Mouse (Mus musculus) left cerebral cortex, adult 11 months (tissue): ENCODE measurements around the gene Narf.

ENCODE experiments used
- DNase-seq: peaks from one replicate; pipeline ENCODE4 v3.0.0; 2022; ENCODE audit warnings: low spot score

Gene Narf

DNA sequence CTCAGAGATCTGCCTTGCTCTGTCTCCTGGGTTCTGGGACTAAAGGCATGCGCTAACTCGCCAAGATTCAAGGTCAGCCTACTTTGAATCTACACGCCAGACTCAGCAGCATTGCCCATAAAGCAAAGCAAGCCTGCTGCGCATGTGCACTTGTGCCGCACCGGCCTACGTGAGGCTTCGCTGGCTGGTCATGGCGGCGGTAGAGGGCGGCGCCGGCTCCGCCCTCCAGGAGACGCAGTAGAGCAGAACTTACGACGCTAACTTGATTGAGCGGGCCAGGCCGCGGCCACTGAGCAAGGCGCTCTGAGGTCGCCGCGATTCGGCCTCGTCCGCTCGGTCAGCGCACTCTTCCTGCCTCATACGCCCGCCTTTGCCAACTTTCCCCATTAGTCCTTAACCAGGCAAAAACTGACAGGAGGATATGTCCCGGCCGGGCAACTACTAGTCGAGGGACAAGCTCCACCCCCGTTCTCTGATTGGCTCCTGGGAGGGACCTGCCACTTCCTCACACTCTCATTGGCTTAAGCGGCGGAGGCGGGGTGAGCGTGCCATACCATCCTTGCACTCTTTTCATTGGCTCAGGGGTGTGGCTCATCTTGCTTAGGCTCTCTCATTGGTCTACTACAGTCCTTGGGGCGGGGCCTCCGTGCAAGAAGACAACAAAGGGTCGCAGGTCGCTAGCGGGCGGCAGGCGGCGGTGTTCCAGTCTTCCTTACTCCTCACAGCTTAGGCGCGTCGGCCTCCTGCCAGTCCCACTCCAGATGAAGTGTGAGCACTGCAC lies at the start of gene Narf:
Gene Narf (plus strand): TSS at position 690 of the 781 bp plus-strand sequence.
- DNase-seq = peak; percentile 100

DNA sequence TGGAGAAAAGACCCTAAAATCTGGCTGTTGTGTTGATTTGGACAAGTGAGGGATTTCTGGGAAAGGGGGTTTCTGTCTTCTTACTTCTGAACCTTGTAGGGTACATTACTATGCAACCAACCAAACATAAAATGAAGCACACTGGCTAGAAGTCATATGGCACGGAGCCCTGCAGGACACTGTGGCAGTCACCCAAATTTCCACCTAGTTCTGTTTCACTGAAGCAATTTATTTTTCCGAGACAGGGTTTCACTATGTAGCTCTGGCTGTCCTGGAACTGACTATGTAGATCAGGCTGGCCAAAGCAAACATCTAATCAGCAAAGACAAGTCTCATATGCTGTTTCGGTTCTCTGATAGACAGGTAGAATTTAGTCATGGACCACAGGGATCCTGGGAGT lies 47.4 kb upstream of the Narf start:
- no peak for DNase-seq

DNA sequence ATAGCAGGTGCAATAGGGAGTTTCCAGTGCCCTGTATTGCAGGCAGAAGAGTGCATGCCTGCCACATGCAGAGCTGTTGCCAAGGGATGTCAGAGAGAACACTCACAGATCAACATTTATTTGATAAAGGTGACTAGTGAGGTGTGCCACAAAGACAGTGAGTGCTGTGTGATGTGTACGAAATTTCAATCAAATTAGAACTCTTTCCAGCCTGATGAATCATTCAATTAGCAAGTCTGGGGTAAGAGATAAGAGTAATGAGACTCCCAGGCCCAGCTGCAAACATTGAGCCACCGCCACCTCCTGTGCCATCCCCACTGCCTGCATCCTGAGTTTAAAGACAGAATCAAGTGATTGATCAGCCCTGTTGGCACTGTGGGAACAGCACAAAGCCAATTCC lies 44.3 kb upstream of the Narf start:
- no peak for DNase-seq

DNA sequence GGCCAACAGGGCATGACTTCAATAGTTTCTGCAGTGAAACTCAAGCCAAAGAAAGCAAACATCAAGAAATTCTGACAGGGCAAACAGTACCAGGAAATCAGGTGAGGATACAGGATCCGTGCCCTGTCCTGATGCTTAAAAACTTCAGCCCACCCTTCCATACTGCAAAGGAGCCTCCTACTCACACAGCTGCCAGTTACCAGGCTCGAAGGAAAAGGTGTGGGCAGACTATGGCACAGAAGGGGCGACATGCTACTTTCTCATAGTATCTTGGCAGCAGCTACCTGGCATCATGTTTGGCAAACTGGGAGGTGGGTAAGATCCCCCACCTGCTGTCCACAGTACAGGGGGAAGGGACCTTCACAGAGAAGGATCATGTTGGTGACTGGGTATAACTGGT lies 43.6 kb upstream of the Narf start:
- no peak for DNase-seq

DNA sequence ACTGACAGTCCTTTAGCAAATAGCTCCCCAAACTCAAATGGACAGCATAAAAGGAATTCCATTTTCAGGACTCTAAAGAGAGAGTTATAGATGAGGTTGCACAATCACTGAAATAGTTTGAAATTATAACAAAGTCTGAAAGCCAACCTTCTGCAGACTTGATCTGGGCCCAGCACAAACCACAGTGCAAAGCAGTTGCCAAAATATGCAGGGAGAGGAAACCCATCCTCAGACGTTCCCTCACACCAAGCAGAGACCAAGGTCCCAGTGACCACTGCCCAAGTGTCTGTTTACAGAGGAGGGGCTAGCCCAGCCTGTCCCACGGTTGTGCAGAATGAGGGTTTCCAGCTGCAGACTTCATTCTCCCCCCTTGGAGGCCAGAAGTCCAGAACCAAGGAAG lies 38.4 kb upstream of the Narf start:
- DNase-seq = no peak

DNA sequence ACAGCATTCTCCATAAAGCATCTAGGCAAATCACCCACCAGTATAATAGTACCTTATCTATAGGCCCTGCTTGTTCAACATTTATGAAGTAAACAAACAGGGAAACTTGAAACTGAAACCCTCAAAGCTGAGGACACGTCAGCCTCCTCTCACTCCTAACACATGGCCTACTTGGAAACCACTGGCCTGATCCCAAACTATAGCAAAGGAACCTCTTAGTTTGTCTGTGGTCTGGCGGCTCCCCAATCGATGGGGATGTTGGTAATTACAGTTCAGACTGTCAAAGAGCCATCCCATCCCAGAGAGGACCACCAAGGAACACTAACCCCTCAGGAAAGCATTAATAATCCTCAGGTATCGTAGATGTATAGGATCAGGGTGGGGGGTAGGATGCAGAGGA lies 37.2 kb upstream of the Narf start:
- DNase-seq = no peak

DNA sequence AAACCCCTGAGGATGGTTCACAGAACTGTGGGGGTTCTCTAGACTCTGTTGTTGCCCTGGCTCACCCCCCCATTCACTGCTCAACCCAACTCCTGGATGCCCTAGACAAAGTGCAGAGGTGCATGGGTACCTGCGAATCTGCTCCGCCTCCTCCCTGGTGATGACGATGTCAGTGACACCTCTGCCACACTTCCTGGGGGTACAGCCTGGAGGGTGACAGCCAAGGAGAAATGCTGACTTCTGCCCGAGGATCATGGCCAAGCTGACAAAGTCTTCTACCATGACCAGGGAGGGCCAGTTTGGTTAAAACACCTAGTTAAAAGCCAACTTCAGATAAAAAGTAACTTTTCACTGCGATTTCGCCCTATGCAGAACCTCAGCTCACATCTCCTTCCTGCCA lies 36.3 kb upstream of the Narf start:
- DNase-seq = no peak

DNA sequence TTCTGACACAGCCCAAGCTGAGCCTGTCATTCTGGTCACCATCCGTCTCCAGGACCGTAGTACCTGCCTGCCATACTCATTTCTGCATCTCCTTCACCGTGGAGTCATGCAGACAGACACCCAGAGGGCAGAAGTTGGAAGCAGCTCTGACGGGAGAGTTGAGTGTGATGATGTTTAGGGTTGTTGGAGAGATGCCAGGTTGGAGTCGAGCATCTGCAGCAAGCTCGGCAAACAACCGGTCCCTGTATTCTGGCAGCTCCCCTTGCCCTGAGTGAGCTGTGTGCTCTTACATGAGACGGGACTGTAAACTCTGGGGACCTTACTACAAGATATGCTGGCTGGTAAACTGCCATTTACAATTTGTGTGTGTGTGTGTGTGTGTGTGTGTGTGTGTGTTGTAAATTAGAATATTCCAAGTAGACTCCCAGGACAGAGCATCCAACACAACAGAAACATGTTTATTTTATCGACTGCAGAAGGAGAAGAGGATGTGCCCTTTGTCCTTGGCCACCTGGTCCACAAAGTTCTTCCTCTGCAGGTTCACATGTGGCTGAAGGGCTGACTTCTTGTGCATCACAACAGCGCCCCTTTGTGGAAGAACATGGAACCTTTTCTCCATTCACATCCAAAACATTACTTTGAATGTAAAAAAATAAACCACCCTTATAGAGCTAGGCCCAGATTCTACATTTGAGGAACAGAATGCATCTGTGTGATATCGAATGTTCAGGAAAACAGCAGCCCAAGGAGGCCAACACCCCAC lies 35.4 kb upstream of the Narf start:
- DNase-seq = no peak

DNA sequence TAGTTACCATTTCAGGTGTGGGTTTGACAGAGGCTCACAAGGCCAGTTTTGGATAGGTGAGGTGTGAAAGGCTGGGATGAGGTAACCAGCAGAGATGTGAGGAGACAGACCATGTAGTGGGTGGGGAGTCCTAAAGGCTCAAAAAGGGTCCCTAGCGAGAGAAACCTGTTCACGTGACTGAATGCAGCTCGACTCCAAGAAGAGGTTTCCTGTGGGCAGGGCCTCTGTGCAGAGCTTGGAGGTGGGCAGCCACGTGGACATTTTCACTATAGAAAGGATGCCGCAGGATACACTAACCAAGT lies 33.2 kb upstream of the Narf start:
- DNase-seq = no peak

DNA sequence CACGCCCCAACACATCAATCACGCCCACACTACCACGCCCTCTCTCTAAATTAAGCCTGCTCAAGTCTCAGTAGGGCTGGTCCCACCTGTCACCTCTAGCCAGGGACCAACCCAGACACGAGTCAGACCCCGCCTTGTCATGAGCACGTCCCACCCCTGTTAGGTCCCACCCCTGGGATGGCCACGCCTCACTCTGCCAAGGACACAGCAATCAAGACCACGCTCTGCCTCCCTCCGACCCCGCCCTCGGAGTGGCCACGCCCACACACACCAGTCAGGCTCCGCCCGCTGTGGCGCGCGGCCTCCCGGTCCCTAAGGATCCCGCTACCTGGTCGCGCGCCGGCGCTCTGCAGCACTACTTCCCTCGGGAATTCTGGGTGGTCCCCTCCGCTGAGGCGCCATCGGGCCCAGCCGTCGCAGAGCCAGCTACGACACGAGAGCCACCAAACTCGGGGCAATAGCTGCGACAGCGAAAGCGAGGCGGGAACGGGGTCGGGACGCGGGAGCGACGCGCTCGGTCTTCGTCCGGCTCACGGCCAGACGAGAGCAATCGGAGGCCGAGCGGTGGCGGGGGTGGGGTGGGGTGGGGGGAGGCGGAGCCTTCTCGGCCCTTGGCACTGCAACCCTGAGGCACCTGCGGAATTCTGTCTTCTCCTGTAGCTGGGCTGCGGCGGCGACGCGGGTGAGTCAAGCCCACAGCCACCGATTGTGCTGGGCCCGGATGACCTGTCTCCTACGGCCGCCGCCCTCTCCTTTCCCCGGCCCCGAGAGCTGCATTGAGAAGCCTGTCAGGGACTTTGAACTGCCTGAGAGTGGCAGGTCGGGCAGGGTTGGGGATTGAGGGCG lies 32.7 kb upstream of the Narf start, which contains the start of the genes Hexdc and Ogfod3:
Gene Hexdc (plus strand): TSS at position 273 of the 846 bp plus-strand sequence.
Gene Ogfod3 (minus strand): TSS at position 551 of the 846 bp plus-strand sequence.
- peak; percentile 90 for DNase-seq

DNA sequence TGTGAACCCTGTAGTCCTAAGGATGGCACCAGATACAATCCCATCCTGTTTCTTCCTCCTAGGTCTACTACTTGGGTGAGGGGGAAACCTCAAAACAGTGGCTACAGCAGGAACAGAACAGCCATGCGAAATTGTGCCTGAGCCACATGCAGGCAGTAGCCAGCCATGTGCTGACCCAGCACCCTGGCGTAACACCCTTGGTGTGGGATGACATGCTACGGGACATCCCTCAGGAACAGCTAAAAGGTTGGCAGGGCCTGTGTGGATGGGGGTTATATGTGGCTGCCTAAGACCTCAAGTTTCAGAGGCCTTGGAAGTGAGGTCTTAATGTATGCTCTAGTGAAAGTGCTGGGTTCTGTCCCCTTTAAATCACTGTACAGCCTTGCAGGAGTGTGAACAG lies 20.2 kb upstream of the Narf start:
- no peak for DNase-seq

DNA sequence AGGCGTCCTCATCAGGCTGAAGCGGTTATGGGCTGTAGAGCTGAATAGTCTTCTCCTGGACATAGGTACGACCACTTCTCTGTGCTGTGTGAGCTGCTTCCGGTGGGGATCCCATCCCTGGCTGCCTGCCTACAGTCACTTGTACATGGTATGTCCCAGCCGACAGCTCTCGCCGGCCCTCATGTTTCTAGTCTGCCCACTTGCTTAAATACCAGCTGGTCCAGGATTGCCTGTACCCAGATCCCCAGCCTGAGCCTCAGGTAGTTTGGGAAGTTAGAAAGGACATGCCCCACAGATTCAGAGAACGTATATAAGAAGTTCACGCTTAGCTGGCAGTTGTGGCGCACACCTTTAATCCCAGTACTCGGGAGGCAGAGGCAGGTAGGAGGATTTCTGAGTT lies 17.3 kb upstream of the Narf start:
- DNase-seq = no peak

DNA sequence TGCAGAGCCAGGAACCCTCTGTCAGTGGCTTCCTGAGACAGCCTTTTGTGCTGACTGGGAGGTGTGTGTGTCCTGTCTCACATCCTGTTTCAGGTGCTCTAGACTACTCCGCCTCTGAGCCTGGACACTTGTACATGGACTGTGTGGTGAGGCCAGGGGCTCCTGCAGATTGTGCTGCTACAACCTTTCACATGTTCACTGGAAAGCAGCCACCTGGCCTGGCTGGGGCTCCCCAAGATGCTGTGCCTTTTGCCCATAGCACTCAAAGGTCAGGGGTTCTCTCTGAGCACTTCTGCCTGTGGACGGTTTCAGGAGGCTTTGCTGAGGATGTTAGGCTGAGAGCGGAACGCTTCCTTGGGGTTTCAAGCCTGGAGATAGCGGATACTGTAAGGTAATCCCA lies 16.3 kb upstream of the Narf start:
- DNase-seq = no peak

DNA sequence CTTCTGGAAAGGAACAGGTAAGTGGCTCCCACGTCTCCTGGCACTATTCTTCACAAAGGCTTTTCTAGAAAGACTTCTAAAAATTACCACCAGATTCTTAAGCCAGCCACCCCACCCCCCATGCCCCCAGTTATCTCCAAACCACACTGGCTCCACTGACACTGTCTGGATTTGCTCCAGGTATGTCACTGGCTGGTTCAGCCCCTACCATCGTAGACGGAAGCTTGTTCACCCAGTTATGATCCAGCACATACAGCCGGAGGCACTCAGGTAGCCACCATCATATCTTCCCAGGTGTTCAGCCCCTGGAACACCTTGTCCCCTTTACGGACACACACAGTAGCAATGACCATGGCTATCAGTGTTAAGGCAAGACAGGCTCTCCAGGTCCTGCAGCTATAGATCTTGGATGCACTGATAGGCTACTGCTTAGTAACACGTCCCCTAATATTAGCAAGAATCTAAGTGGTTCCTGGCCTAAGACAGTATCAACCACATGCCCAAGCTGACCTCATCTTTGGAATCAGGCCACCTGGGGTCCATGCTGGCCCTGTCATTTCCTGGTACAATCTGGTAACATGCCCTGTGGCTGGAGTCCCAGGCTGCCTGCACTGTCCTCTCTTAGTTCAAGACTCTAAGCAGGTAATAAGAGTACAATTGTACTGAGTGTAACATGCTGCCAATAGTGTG lies 15.6 kb upstream of the Narf start:
- DNase-seq = no peak

DNA sequence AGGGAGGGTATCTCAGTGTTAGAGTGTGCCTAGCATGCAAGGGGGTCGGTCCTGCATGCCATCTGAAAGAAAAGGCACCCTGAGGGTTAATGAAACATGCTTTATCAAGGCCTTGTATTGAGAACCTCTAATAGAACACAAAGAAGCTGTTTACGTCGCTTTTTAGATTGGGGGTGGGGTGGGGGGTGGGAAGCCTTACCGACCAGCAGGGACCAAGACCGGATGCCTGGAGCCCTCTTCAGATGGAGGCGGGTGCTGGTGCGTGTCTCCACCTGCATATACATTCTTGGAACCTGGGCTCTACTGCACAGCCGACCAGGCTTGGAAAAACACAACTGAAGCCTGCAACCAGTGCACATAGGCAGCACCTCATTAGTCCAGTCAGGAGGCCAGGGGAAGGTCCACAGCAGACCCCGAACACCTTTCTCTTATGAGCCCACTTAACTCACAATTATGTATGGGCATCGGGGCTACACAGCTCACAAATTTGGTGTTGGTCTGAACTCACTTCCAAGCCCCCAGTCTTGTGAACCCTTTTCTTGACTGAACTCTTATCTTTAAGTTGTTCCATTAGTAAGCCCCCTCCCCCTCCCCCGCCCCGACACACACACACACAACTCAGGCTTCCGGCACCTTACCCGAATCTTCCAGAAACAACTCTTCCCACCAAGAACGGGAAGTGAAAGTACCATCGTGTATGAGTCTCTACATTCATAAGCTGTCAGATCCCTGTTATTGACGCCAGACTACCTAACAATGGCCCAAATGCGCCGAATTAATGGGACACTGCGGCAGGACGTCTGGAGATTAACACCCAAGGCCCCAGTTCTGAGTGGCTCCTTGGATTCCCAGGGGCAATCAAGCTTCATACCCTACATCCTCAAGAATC lies 8.7 kb upstream of the Narf start:
- no peak for DNase-seq

DNA sequence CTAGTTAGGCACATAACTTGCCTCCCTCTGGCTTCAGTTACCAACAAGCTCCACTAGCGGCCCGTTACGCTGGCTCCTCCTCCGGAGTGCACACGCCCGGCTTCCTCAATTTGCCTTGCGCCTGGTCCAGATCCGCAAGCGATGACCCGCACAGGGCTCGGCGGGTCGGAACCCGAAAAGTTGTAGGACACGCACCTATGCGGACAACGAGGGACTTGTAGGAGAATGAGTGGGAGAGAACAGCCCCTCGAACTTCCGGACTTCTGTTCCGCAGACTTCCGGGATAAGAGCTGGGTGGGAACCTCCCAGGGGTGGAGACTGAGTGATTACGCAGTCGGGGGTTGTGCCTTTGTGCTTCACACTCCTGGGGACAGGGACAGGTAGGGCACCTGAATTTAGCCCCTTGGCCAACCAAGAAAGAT lies 8.0 kb upstream of the Narf start, which contains the start of gene Cybc1:
Gene Cybc1 (minus strand): TSS at position 305 of the 422 bp plus-strand sequence.
- peak; percentile 53 for DNase-seq

DNA sequence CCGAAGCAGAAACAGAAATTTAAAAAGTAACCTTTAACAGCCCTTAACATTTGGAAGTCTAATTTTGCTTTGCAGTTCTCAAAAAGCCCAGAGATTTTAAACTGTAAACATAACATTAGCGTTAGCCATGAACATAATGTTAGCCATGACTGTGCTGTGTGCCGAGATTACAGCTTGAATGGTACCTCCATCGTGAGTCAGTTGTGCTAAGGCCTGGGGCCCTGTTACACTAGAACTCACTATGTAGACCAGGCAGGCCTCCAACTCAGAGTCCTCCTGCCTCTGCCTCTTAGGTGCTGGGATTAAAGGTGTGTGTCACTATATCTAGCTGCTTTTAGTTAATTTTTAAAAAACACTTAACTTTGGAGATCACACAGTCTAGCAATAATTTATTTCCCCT lies 5.9 kb upstream of the Narf start:
- DNase-seq = no peak

DNA sequence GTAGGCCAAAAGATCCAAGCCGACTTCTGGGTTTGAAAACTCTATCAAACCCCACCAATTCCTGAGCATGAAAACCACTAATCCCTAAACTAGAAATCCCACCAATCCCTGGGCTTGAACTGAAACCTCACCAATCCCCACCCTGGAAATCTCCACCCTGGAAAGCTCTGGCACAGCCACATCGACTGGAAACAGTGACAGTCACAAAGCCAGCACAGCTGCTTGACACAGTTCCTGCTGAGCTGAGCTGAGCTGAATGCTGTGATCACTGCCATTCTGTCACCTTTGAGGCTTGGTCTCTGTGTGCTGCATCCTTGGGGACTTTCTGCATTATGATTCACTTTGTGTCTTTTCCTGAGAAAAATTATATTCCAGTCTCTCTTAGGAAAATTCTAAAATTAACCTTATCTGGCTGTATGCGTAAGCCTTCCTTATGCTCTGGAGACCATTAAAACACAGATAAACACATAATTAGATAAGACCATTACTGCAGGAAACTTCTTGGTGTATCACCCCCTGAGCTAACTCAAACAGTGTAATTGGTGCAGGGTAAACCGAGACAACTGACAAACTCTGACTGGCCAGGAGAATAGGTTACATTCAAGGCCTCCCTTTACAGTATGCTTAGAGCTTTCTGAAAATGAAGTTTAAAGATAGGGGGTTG lies 5.3 kb upstream of the Narf start:
- no peak for DNase-seq

DNA sequence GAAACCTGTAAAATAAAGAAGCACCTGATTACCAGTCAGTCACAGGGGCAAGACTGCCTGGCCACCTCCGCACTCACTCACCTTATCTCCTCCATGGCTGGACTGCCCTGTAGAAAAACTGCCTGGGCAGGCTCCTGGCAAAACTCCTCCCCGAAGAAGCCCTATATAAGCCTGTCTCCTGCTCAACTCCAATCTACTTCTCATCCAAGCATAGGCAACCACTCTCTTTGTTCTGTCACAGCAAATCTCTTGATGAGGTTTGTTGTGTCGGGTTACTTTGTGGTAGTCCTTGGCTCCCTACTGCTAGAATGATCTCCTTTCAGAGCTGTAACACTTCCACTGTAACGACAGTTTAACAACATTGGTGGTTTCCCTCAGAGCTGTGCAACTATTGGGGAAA lies 4.3 kb upstream of the Narf start:
- DNase-seq = no peak

DNA sequence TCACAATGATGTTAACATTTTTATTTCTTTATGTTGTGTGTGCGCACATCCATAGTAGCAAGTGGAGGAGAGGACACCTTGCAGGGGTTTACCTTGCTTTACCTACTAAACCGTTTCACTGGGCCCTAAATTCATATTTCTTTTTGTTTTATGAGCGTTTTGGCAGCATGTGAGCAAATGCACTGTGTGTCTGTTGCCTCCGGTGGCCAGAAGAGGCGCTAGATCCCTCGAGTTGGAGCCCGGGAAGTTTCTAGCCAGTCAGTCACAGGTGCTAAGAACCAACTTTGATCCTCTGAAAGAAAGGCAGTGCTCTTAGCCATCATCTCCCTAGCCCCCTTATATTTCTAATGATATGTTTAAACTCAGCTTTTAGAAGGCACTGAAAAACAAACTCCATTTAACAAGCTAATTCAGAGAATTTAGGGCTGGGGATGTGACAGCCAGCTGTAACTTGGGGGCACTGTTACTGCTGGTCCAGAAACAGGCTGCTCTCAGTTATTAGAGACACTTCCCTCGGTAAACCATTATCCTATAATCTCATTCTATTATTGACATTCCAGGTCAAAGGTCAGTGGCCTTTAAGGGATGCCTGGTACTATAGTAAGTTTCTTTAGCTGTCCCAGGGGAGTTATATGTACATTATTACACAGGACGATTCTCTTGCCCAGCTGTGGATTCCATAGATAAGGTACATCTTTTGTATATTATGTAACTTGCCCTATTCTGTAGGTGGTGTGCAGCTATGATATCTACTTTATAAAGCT lies 1.4 kb upstream of the Narf start:
- DNase-seq = no peak
